Mouse (Mus musculus) small intestine, adult 2 months (tissue): ENCODE data around the gene Prkcb. TPM values are rescaled to one million over a fixed set of nuclear protein-coding genes. Genes with fewer than 3 reads are reported as not detected.

Experiments
- H3K27ac ChIP-seq: fragments of 200-500 bp; 2 replicates; pipeline ENCODE4 v1.5.1; 2012; ENCODE audit warnings: low read depth, low read length, control low read depth, inconsistent platforms; ENCODE audit not compliant: insufficient read depth
- H3K27me3 ChIP-seq: fragments of 200-500 bp; 2 replicates; pipeline ENCODE4 v1.6.1; 2012; ENCODE audit warnings: mild to moderate bottlenecking, moderate library complexity, low read length, inconsistent platforms; ENCODE audit not compliant: control insufficient read depth, insufficient read depth
- H3K36me3 ChIP-seq: fragments of 200-500 bp; 2 replicates; pipeline ENCODE4 v1.6.1; 2012; ENCODE audit warnings: mild to moderate bottlenecking, low read length, control low read depth, inconsistent platforms; ENCODE audit not compliant: control insufficient read depth, insufficient read depth
- H3K4me1 ChIP-seq: fragments of 200-500 bp; 2 replicates; pipeline ENCODE4 v1.6.1; 2012; ENCODE audit warnings: low read length, inconsistent platforms, mixed read lengths; ENCODE audit not compliant: control insufficient read depth, insufficient read depth, insufficient read length
- H3K4me3 ChIP-seq: fragments of 200-500 bp; 2 replicates; pipeline ENCODE4 v1.5.1; 2012; ENCODE audit warnings: low read depth, mild to moderate bottlenecking, control low read depth, inconsistent platforms, low read length, moderate library complexity
- CTCF ChIP-seq: fragments of 200-500 bp; IDR thresholded peaks from 2 replicates; pipeline ENCODE4 v1.5.1; 2012; ENCODE audit warnings: low read depth, mild to moderate bottlenecking, control low read depth, inconsistent platforms, low read length, moderate library complexity, mixed read lengths; ENCODE audit not compliant: insufficient replicate concordance, insufficient read length; ENCODE audit errors: extremely low read depth
- POLR2A ChIP-seq: fragments of 200-500 bp; IDR thresholded peaks from 2 replicates; pipeline ENCODE4 v1.6.1; 2012; ENCODE audit warnings: low read depth, mild to moderate bottlenecking, control low read depth, inconsistent platforms, low read length, moderate library complexity
- WGBS: fragments of 180-500 bp; shearing (Covaris S2); methylation state at CpG from one replicate; pipeline ENCODE4 v1.1.7; 2018; 5-methylcytosine and 5-hydroxymethylcytosine counted together
- polyA plus RNA-seq: library from polyadenylated mRNA; depleted of rRNA; stranded (reverse); fragments of >200 nt; gene quantifications from 2 replicates; pipeline ENCODE4 v1.2.3, GENCODE M21; 2012

Gene Prkcb
- polyA plus RNA-seq, 1 experiment = 6.1 TPM

- WGBS = 93% methylated on average over 7 of the region's 7 CpGs
- Histone ChIP-seq H3K36me3 (no peaks in the 10 kb centered on the region), H3K27me3 (no peaks in the 10 kb centered on the region), H3K4me3 (no peak overlapping the region), H3K4me1 (peaks cover 2% of the 10 kb centered on the region; the same call in 1 of the 2 replicates), H3K27ac (no peak overlapping the region)
- TF ChIP-seq POLR2A = no peak
- no peak for TF ChIP-seq CTCF
Observed at GRCm38 (mm10) chr7:122320843-122321544, 32.4 kb downstream of the Prkcb start.

- 69% methylated on average over 8 of the region's 8 CpGs for WGBS
- Histone ChIP-seq H3K36me3 (no peaks in the 10 kb centered on the region), H3K27me3 (no peaks in the 10 kb centered on the region), H3K27ac (no peak overlapping the region), H3K4me3 (no peak overlapping the region), H3K4me1 (peaks cover 2% of the 10 kb centered on the region; the same call in 1 of the 2 replicates)
- TF ChIP-seq POLR2A (no peak), CTCF (no peak)
Observed at GRCm38 (mm10) chr7:122322038-122322690, 33.6 kb downstream of the Prkcb start.

GRCm38 (mm10) chr7:122327942-122328341, 39.4 kb downstream of the Prkcb start:
- Histone ChIP-seq H3K4me1 (no peaks in the 10 kb centered on the region), H3K4me3 (no peak overlapping the region), H3K27me3 (no peaks in the 10 kb centered on the region), H3K27ac (no peak overlapping the region), H3K36me3 (no peaks in the 10 kb centered on the region)
- TF ChIP-seq CTCF (no peak), POLR2A (no peak)
- 92% methylated on average over 3 of the region's 3 CpGs for WGBS

GRCm38 (mm10) chr7:122328466-122328865, 39.9 kb downstream of the Prkcb start:
- H3K27ac ChIP-seq = no peak overlapping the region
- no peaks in the 10 kb centered on the region for H3K27me3 ChIP-seq
- H3K4me1 ChIP-seq = no peaks in the 10 kb centered on the region
- no peaks in the 10 kb centered on the region for H3K36me3 ChIP-seq
- TF ChIP-seq POLR2A (no peak), CTCF (no peak)
- WGBS = 74% methylated on average over 5 of the region's 5 CpGs
- H3K4me3 ChIP-seq = no peak overlapping the region

GRCm38 (mm10) chr7:122329588-122329987, 41.0 kb downstream of the Prkcb start:
- H3K27me3 ChIP-seq = no peaks in the 10 kb centered on the region
- no peaks in the 10 kb centered on the region for H3K36me3 ChIP-seq
- no peaks in the 10 kb centered on the region for H3K4me1 ChIP-seq
- no peak overlapping the region for H3K27ac ChIP-seq
- no peak for TF ChIP-seq CTCF
- TF ChIP-seq POLR2A = no peak
- 74% methylated on average over 4 of the region's 4 CpGs for WGBS
- no peak overlapping the region for H3K4me3 ChIP-seq

- Histone ChIP-seq H3K36me3 (no peaks in the 10 kb centered on the region), H3K27ac (no peak overlapping the region), H3K4me3 (no peak overlapping the region), H3K27me3 (no peaks in the 10 kb centered on the region), H3K4me1 (no peaks in the 10 kb centered on the region)
- TF ChIP-seq POLR2A = no peak
- no peak for TF ChIP-seq CTCF
- 92% methylated on average over 7 of the region's 7 CpGs for WGBS
Observed at GRCm38 (mm10) chr7:122333686-122334085, 45.1 kb downstream of the Prkcb start.

GRCm38 (mm10) chr7:122337302-122337701, 48.8 kb downstream of the Prkcb start:
- Histone ChIP-seq H3K36me3 (no peaks in the 10 kb centered on the region), H3K4me1 (no peaks in the 10 kb centered on the region), H3K4me3 (no peak overlapping the region), H3K27me3 (no peaks in the 10 kb centered on the region), H3K27ac (no peak overlapping the region)
- 82% methylated on average over 3 of the region's 3 CpGs for WGBS
- TF ChIP-seq CTCF (no peak), POLR2A (no peak)

- H3K4me1 ChIP-seq = no peaks in the 10 kb centered on the region
- TF ChIP-seq POLR2A (no peak), CTCF (no peak)
- 87% methylated on average over 3 of the region's 3 CpGs for WGBS
- no peak overlapping the region for H3K4me3 ChIP-seq
- H3K36me3 ChIP-seq = no peaks in the 10 kb centered on the region
- H3K27me3 ChIP-seq = no peaks in the 10 kb centered on the region
- H3K27ac ChIP-seq = no peak overlapping the region
Observed at GRCm38 (mm10) chr7:122338055-122338454, 49.5 kb downstream of the Prkcb start.
